Mouse (Mus musculus): ENCODE data around the gene 4632433K11Rik.

DNA sequence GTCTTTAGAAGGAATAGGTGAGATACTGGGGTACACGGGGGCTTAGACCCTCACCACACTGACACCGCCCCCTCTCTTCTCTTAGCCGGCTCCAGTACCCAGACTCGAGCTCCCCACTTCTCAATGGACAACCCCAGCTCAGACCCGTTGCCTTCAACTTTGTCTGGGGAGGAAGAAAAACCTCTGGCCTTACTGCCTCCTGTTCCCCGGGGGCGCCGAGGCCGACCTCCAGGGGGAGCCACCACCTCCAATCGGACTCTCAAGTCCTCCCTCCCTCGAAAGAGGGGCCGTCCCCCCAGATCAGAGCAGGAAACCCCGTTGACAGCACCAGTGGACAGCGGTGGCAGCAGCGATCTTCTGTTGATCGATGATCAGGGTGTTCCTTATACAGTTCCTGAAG, 16.6 kb upstream of the 4632433K11Rik start:
- TF ChIP-seq GATA1 (IDR thresholded peaks at IDR 0.05; ENCODE audit: borderline replicate concordance, low read length) (no peak), FLI1 (IDR thresholded peaks at IDR 0.05; ENCODE audit: low read length) (no peak)
